Mouse (Mus musculus): ENCODE measurements around the gene Cldn3. TPM values are rescaled to one million over a fixed set of nuclear protein-coding genes. Genes with fewer than 3 reads are reported as not detected.

The Cldn3 gene
- total and polyA plus RNA-seq, 2 experiments from 2014 or later, result 1.4 to 15.2 TPM

DNA sequence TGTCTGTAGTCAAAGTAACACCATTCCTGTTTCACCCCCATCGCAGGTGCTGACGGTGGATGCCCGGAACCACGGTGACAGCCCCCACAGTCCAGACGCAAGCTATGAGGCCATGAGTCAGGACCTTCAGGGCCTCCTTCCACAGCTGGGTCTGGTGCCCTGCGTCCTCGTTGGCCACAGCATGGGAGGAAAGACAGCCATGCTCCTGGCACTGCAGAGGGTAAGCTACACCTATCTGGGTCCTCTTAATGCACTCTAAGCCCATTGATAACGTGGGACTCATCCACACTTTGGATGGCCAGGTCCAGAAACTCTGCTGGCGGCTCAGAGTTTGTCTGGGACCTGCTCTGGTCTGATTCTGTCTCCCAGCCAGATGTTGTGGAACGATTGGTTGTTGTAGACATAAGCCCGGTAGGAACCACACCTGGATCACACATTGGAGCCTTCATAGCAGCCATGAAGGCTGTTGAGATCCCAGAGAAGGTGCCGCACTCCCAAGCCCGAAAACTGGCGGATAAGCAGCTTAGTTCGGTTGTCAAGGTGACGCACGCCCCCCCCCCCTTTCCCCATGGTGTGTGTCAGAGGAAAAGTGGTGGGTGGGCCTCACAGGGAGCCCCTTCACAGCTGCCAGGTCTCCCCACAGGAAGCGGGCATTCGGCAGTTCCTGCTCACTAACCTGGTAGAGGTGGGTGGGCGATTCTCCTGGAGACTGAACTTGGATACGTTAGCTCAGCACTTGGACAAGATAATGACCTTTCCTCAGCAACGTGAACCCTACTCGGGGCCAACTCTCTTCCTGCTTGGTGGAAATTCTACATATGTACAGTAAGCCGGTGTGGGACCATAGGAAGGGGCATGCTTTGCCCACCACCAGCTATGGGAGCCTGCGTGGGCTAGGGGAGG is 25.1 kb downstream of the Cldn3 start:
- no peak overlapping the region for H3K9ac ChIP-seq (replicated peaks; ENCODE audit: low read depth, low read length)
- TF ChIP-seq EP300 (IDR thresholded peaks at IDR 0.05; ENCODE audit: low read depth) (no peak), CTCF (IDR thresholded peaks at IDR 0.05; ENCODE audit: low read depth) (no peak)
- 79% methylated on average over 25 of the region's 25 CpGs for WGBS
- no peak overlapping the region for H3K4me2 ChIP-seq (ENCODE audit: low read depth, low read length)
- no peak overlapping the region for H3K4me3 ChIP-seq (ENCODE audit: low read depth, low read length)
- DNase-seq (ENCODE audit: low spot score) (no peak), ATAC-seq (ENCODE audit: insufficient read depth, low read depth) (no peak)
- peaks cover 10% of the 10 kb centered on the region; the same call in 1 of the 2 replicates for H3K36me3 ChIP-seq (replicated peaks; ENCODE audit: control insufficient read depth, insufficient read depth, low read length)
- no peak overlapping the region for H3K27ac ChIP-seq (ENCODE audit: low read depth)
- H3K4me1 ChIP-seq (ENCODE audit: control insufficient read depth, insufficient read depth), result peaks cover 6% of the 10 kb centered on the region
- no peaks in the 10 kb centered on the region for H3K27me3 ChIP-seq (ENCODE audit: control insufficient read depth, insufficient read depth, low read length)
- H3K9me3 ChIP-seq (replicated peaks; ENCODE audit: control insufficient read depth, low read length), result no peaks in the 10 kb centered on the region

GRCm38 (mm10) chr5:135011809-135012613 is 26.0 kb downstream of the Cldn3 start:
- Histone ChIP-seq H3K4me1 (ENCODE audit: control insufficient read depth, insufficient read depth) (peaks cover 6% of the 10 kb centered on the region), H3K9me3 (replicated peaks; ENCODE audit: control insufficient read depth, low read length) (no peaks in the 10 kb centered on the region), H3K4me2 (ENCODE audit: low read depth, low read length) (peak overlapping the region; percentile 8; the same call in 1 of the 2 replicates), H3K27ac (ENCODE audit: low read depth) (no peak overlapping the region), H3K9ac (replicated peaks; ENCODE audit: low read depth, low read length) (no peak overlapping the region), H3K27me3 (ENCODE audit: control insufficient read depth, insufficient read depth, low read length) (no peaks in the 10 kb centered on the region), H3K36me3 (replicated peaks; ENCODE audit: control insufficient read depth, insufficient read depth, low read length) (peaks cover 10% of the 10 kb centered on the region; the same call in 1 of the 2 replicates), H3K4me3 (ENCODE audit: low read depth, low read length) (no peak overlapping the region; the same call in 1 of the 2 replicates)
- DNase-seq (ENCODE audit: low spot score) (no peak), ATAC-seq (ENCODE audit: insufficient read depth, low read depth) (no peak)
- WGBS, result 53% methylated on average over 26 of the region's 26 CpGs
- no peak for TF ChIP-seq CTCF (IDR thresholded peaks at IDR 0.05; ENCODE audit: low read depth)
- TF ChIP-seq EP300 (IDR thresholded peaks at IDR 0.05; ENCODE audit: low read depth), result no peak

DNA sequence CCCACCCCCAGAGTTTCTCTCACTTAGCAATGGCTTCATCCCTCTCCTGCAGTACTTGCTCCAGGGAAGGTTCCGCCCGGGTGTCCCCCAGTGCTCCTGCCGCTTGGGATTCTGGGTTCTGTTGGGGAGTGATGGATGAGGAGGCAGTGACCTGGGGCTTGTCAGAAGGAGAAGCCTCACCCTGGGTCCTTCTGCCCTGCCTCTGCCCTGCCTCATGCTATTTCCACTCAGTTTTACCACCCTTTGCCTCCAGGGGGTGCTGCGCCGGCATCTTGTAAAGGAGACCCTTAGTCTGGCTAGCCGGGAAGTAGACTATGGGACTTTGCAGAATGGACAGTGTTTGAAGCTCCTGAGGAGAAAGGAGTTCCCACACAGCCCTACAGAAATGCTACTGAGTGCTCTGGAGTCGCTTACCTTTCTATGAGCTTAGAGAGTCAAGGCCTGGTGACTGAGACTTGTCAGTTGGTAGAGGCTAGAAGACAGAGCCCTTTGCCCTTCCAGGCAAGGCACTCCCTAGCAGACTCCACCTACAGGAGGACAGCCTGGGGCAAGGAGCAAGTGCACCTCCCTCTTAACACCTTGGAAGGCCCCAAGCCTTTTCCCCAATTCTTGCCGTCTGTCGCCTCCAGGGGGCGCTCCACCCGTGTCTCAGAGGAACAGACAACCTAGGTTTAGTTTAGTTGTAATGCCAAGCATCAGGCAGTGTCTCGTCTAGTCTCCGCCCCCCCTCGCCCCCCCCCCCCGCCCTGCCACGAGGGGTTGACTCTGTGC is 26.8 kb downstream of the Cldn3 start:
- DNase-seq (ENCODE audit: low spot score) (no peak), ATAC-seq (ENCODE audit: insufficient read depth, low read depth) (no peak)
- Histone ChIP-seq H3K9me3 (replicated peaks; ENCODE audit: control insufficient read depth, low read length) (no peaks in the 10 kb centered on the region), H3K4me3 (ENCODE audit: low read depth, low read length) (no peak overlapping the region; the same call in 1 of the 2 replicates), H3K27ac (ENCODE audit: low read depth) (no peak overlapping the region), H3K27me3 (ENCODE audit: control insufficient read depth, insufficient read depth, low read length) (no peaks in the 10 kb centered on the region), H3K36me3 (replicated peaks; ENCODE audit: control insufficient read depth, insufficient read depth, low read length) (peaks cover 10% of the 10 kb centered on the region; the same call in 1 of the 2 replicates), H3K9ac (replicated peaks; ENCODE audit: low read depth, low read length) (no peak overlapping the region), H3K4me1 (ENCODE audit: control insufficient read depth, insufficient read depth) (peaks cover 6% of the 10 kb centered on the region), H3K4me2 (ENCODE audit: low read depth, low read length) (peak overlapping the region; percentile 8; the same call in 1 of the 2 replicates)
- 15% methylated on average over 14 of the region's 16 CpGs for WGBS
- TF ChIP-seq EP300 (IDR thresholded peaks at IDR 0.05; ENCODE audit: low read depth), result no peak
- peak; percentile 70 for TF ChIP-seq CTCF (IDR thresholded peaks at IDR 0.05; ENCODE audit: low read depth)

GRCm38 (mm10) chr5:135015497-135015896 is 29.5 kb downstream of the Cldn3 start:
- Histone ChIP-seq H3K4me1 (ENCODE audit: control insufficient read depth, insufficient read depth) (peaks cover 2% of the 10 kb centered on the region), H3K9ac (replicated peaks; ENCODE audit: low read depth, low read length) (no peak overlapping the region), H3K9me3 (replicated peaks; ENCODE audit: control insufficient read depth, low read length) (no peaks in the 10 kb centered on the region), H3K27me3 (ENCODE audit: control insufficient read depth, insufficient read depth, low read length) (no peaks in the 10 kb centered on the region), H3K4me3 (ENCODE audit: low read depth, low read length) (no peak overlapping the region), H3K27ac (ENCODE audit: low read depth) (no peak overlapping the region), H3K36me3 (replicated peaks; ENCODE audit: control insufficient read depth, insufficient read depth, low read length) (peaks cover 10% of the 10 kb centered on the region; the same call in 1 of the 2 replicates), H3K4me2 (ENCODE audit: low read depth, low read length) (no peak overlapping the region)
- 13% methylated on average over 7 of the region's 7 CpGs for WGBS
- DNase-seq (ENCODE audit: low spot score), result peak; percentile 75
- TF ChIP-seq EP300 (IDR thresholded peaks at IDR 0.05; ENCODE audit: low read depth), result no peak
- peak; percentile 96 for TF ChIP-seq CTCF (IDR thresholded peaks at IDR 0.05; ENCODE audit: low read depth)
- ATAC-seq (ENCODE audit: insufficient read depth, low read depth), result peak; percentile 25; the same call in 1 of the 2 replicates
